Mouse (Mus musculus) adrenal gland, postnatal 4 days (tissue): Measurements from ENCODE around the gene Btbd35f16. TPM values are rescaled to one million over a fixed set of nuclear protein-coding genes. Genes with fewer than 3 reads are reported as not detected.
"Not testable (repeated sequence)": the region's sequence is repeated elsewhere in the genome, so short reads cannot be mapped to it uniquely, and the experiment has no call there.

Experiments
- DNase-seq, 2 experiments: peaks; one replicate each; pipeline ENCODE4 v3.0.0; 2021 to 2022; ENCODE audit warnings: low spot score in 2 of 2, mixed read lengths in 2 of 2
- long read RNA-seq, 2 experiments: library from polyadenylated mRNA; stranded (forward); transcript quantifications; one replicate each; pipeline ENCODE4 v2.0.0; 2021
- total RNA-seq, 2 experiments: library from RNA; stranded (reverse); gene quantifications; 2 replicates each; pipeline ENCODE4 v1.2.3; 2021

Gene Btbd35f16
- not detected for total RNA-seq
- long read RNA-seq, experiment 1, result 0 reads
- long read RNA-seq, experiment 2, result 0 reads

DNA sequence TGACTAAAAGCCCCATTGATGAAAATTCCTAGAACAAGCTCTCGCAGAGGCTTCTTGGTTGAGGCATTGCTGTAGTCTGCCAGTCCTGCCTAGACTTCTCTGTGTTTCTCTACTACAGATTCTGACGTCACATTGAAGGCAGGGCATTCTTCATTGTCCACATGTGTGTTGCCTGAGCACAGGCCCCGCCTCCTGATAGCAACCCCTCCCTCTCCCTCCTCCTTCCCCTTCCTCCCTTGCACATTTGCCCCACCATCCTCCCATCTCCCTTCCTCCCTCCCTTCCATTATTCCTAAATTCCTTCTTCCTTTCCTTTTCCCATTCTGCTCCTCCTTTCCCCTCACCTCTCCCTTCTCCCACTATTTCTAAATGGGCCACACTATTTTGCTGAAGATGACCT, at the start of gene Btbd35f16:
TSS of gene Btbd35f16 (minus strand) at position 101 of the 400 bp plus-strand sequence.
- DNase-seq, result not testable (repeated sequence)

Other genes starting within 250 kb of the Btbd35f16 start
- gene Btbd35f10, start 204.1 kb downstream of the Btbd35f16 start, total RNA-seq, result not detected
- not detected for gene Btbd35f3, start 80.7 kb upstream of the Btbd35f16 start, total RNA-seq
- not detected for gene Btbd35f28, start 239.6 kb upstream of the Btbd35f16 start, total RNA-seq